Mouse (Mus musculus) forebrain, embryonic 16.5 days (tissue): Measurements from ENCODE around the gene Mtap. TPM values are rescaled to one million over a fixed set of nuclear protein-coding genes. Genes with fewer than 3 reads are reported as not detected.

Experiments
- ATAC-seq: fragments of 200-750 bp; cut with Nextera tagmentation; 2 replicates; pipeline ENCODE4 v1.8.0; 2017; ENCODE audit warnings: mild to moderate bottlenecking, moderate library complexity
- H3K27ac ChIP-seq: fragments of 300-500 bp; sonication (generic); 2 replicates; pipeline ENCODE4 v1.5.1; 2014; ENCODE audit warnings: low read length, control low read depth
- H3K27me3 ChIP-seq: fragments of 300-500 bp; sonication (generic); replicated peaks from 2 replicates; pipeline ENCODE4 v1.6.1; 2014; ENCODE audit warnings: low read length; ENCODE audit not compliant: control insufficient read depth, insufficient read depth
- H3K36me3 ChIP-seq: fragments of 300-500 bp; sonication (generic); 2 replicates; pipeline ENCODE4 v1.6.1; 2014; ENCODE audit not compliant: control insufficient read depth, insufficient read depth
- H3K4me1 ChIP-seq: fragments of 300-500 bp; sonication (generic); replicated peaks from 2 replicates; pipeline ENCODE4 v1.6.1; 2014; ENCODE audit warnings: low read length; ENCODE audit not compliant: control insufficient read depth, insufficient read depth
- H3K4me2 ChIP-seq: fragments of 300-500 bp; sonication (generic); 2 replicates; pipeline ENCODE4 v1.6.1; 2014; ENCODE audit warnings: mild to moderate bottlenecking, low read length, control low read depth
- H3K4me3 ChIP-seq: fragments of 300-500 bp; sonication (generic); replicated peaks from 2 replicates; pipeline ENCODE4 v1.5.1; 2014; ENCODE audit warnings: mild to moderate bottlenecking, low read length, control low read depth
- H3K9ac ChIP-seq: fragments of 300-500 bp; sonication (generic); replicated peaks from 2 replicates; pipeline ENCODE4 v1.6.1; 2014; ENCODE audit warnings: low read depth, low read length, control low read depth
- H3K9me3 ChIP-seq: fragments of 300-500 bp; sonication (generic); 2 replicates; pipeline ENCODE4 v1.6.1; 2016; ENCODE audit warnings: low read length; ENCODE audit not compliant: control insufficient read depth
- WGBS: fragments of 180-500 bp; shearing (Covaris S2); extraction: QIAGEN DNeasy Blood & Tissue Kit; methylation state at CpG from one replicate; pipeline ENCODE4 v1.1.7; 2014; 5-methylcytosine and 5-hydroxymethylcytosine counted together
- polyA plus RNA-seq: library from polyadenylated mRNA; unstranded; fragments of >200 nt; fragmentation: Nextera tagmentation; extraction: Ambion mirVana; gene quantifications from 2 replicates; pipeline ENCODE4 v1.2.1, GENCODE M21; 2015

Mtap gene
- 24.8 and 31.5 TPM in 2 replicates for polyA plus RNA-seq

DNA sequence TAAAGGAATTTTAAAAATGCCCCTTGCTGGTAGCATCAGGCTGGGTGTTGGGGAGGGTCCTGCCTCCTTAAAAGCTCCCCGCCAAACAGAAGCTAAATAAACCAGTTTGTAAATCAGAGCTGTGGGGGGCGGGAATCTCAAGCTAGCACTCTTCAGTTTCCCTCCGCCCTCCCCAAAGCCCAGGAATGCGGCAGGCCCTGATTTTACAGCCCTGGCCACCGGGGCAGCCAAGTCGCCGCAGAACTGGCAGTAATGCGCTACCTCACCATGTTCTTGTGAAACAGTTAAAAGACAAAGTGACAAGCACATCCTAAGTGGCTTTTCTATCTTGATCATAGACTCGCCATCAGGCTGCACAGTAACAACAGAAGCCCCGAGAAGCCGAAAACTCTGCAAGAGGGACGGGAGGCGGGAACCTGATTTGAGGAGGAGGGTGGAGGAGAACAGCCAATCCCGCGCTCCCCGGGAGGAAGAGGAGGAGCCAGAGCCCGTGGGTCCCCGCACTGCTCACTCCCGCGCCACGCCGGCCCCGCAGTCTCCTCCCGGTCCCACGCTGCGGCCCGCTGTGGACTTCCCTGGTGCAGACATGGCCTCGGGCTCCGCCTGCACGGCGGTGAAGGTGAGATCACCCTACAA is at the start of gene Mtap:
Mtap (plus strand) TSS at position 217 of the 636 bp plus-strand sequence.
- WGBS = under 1% methylated on average over 30 of the region's 31 CpGs
- peak within 1 kb of the TSS; percentile 97 for H3K4me3 ChIP-seq
- peak; percentile 98 for ATAC-seq
- H3K9ac ChIP-seq = peak within 1 kb of the TSS; percentile 86
- H3K27ac ChIP-seq = peak within 1 kb of the TSS; percentile 76
- no peaks in the 10 kb centered on the region for H3K27me3 ChIP-seq
- peaks cover 19% of the 10 kb centered on the region for H3K4me1 ChIP-seq
- no peaks in the 10 kb centered on the region for H3K36me3 ChIP-seq
- H3K9me3 ChIP-seq = no peaks in the 10 kb centered on the region
- H3K4me2 ChIP-seq = peak within 1 kb of the TSS; percentile 81

GRCm38 (mm10) chr4:89089110-89089509 is 47.8 kb upstream of the Mtap start:
- Histone ChIP-seq H3K9me3 (no peaks in the 10 kb centered on the region), H3K27ac (no peak overlapping the region), H3K4me2 (no peak overlapping the region), H3K4me3 (no peak overlapping the region), H3K27me3 (no peaks in the 10 kb centered on the region), H3K9ac (no peak overlapping the region), H3K36me3 (no peaks in the 10 kb centered on the region), H3K4me1 (no peaks in the 10 kb centered on the region)
- no peak for ATAC-seq
- 96% methylated on average over 7 of the region's 7 CpGs for WGBS

DNA sequence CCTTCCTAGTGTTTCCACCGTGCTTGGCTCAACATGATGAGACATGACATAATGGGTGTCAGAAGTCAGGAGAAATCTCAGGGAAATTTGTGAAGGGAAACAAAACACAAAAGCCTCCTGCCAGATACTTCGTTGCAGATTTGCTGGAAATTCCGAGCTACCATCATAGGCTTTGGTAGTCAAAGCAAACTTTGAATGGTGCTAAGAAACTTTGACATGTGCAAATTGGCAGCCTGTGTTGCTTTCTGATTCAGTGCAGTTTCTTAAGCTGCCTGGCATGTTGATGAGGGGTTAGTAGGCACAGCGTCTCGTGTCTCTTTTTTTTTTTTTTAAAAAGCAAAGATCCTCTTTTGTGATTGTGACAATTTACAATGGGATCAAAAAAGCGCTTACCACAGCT is 46.7 kb upstream of the Mtap start:
- Histone ChIP-seq H3K4me2 (no peak overlapping the region), H3K9me3 (no peaks in the 10 kb centered on the region), H3K36me3 (no peaks in the 10 kb centered on the region), H3K27me3 (no peaks in the 10 kb centered on the region), H3K27ac (no peak overlapping the region), H3K9ac (no peak overlapping the region), H3K4me1 (no peaks in the 10 kb centered on the region), H3K4me3 (no peak overlapping the region)
- WGBS = 30% methylated on average over 6 of the region's 6 CpGs
- no peak for ATAC-seq

- Histone ChIP-seq H3K4me1 (no peaks in the 10 kb centered on the region), H3K9me3 (no peaks in the 10 kb centered on the region), H3K4me2 (no peak overlapping the region), H3K9ac (no peak overlapping the region), H3K27me3 (no peaks in the 10 kb centered on the region), H3K27ac (no peak overlapping the region), H3K4me3 (no peak overlapping the region), H3K36me3 (no peaks in the 10 kb centered on the region)
- ATAC-seq = no peak
- WGBS = 82% methylated on average over 5 of the region's 5 CpGs
Measured at GRCm38 (mm10) chr4:89092153-89092552, 44.8 kb upstream of the Mtap start.

DNA sequence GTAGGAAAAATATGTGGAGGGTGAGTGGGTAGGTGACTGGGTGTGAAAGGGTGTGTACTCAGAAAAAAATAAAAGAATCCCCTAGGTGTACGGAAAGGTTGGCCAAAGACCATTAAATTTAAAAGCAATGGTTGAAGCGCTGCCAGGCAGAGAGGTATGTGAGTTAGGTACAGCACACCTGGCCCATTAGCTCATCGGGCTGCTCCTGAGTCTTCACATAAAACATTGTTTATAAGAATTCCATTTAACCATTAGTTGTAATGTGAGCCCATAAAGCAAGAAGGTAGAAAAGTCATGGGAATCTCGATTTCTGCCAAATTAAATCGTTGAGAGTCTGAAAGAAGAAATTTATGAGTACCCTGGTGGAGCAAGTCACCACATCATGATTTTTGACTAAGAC is 42.1 kb upstream of the Mtap start:
- no peak overlapping the region for H3K9ac ChIP-seq
- no peak for ATAC-seq
- H3K4me2 ChIP-seq = no peak overlapping the region
- no peak overlapping the region for H3K4me3 ChIP-seq
- no peaks in the 10 kb centered on the region for H3K36me3 ChIP-seq
- H3K27me3 ChIP-seq = no peaks in the 10 kb centered on the region
- H3K27ac ChIP-seq = no peak overlapping the region
- H3K4me1 ChIP-seq = no peaks in the 10 kb centered on the region
- H3K9me3 ChIP-seq = no peaks in the 10 kb centered on the region
- 95% methylated on average over 5 of the region's 5 CpGs for WGBS

DNA sequence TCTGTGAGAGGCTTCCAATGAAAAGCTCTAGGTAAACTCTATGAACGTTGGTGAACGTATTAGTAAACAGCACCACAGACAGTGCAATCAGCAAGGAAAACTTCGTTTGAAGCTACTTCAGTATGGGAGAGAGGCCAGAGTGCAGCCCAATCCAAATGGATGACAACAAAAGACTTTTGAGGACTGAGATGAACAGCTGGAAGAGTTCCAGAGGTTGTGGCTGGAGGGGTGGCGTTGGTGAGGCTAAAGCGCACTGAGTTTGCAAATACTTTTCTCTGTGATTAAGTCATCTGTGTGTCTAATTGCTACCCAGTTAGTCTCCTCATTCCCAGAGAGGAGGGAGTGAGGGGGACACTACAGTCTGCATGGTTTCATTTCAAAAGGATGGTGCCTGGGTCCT is 38.7 kb upstream of the Mtap start:
- WGBS = 27% methylated on average over 5 of the region's 5 CpGs
- H3K9ac ChIP-seq = no peak overlapping the region
- H3K9me3 ChIP-seq = no peaks in the 10 kb centered on the region
- H3K4me1 ChIP-seq = no peaks in the 10 kb centered on the region
- no peak overlapping the region for H3K4me2 ChIP-seq
- no peak overlapping the region for H3K27ac ChIP-seq
- H3K36me3 ChIP-seq = no peaks in the 10 kb centered on the region
- H3K4me3 ChIP-seq = no peak overlapping the region
- no peak for ATAC-seq
- H3K27me3 ChIP-seq = no peaks in the 10 kb centered on the region

- WGBS = 8% methylated on average over 3 of the region's 3 CpGs
- H3K36me3 ChIP-seq = no peaks in the 10 kb centered on the region
- no peaks in the 10 kb centered on the region for H3K27me3 ChIP-seq
- no peak for ATAC-seq
- H3K9me3 ChIP-seq = no peaks in the 10 kb centered on the region
- H3K4me3 ChIP-seq = no peak overlapping the region
- H3K4me2 ChIP-seq = no peak overlapping the region
- H3K27ac ChIP-seq = no peak overlapping the region
- H3K9ac ChIP-seq = no peak overlapping the region
- H3K4me1 ChIP-seq = no peaks in the 10 kb centered on the region
Measured at GRCm38 (mm10) chr4:89101276-89101675, 35.6 kb upstream of the Mtap start.

DNA sequence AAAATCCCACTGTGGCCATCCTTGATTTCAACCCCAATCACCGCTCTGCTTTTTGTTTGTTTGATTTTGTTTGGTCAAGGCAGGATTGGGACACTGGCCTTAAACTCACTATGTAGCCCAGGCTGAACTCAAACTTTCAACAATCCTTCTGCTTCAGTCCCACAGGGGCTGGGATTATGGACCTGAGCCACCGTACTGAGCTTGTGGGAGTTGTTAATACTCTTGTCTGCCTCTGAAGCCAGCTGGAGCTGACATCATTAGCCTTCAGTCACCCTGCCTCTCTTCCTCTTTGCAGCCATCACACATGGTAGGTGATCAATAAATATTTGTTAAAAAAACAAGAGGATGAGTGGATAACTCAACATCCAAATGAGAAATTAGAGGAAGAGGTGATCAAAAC is 34.6 kb upstream of the Mtap start:
- H3K9ac ChIP-seq = no peak overlapping the region
- no peaks in the 10 kb centered on the region for H3K27me3 ChIP-seq
- no peak for ATAC-seq
- H3K9me3 ChIP-seq = no peaks in the 10 kb centered on the region
- no peaks in the 10 kb centered on the region for H3K36me3 ChIP-seq
- H3K4me1 ChIP-seq = no peaks in the 10 kb centered on the region
- H3K4me2 ChIP-seq = no peak overlapping the region
- 58% methylated on average over 2 of the region's 2 CpGs for WGBS
- H3K4me3 ChIP-seq = no peak overlapping the region
- H3K27ac ChIP-seq = no peak overlapping the region

GRCm38 (mm10) chr4:89105486-89105885 is 31.4 kb upstream of the Mtap start:
- H3K4me1 ChIP-seq = no peaks in the 10 kb centered on the region
- ATAC-seq = no peak
- WGBS = 17% methylated on average over 2 of the region's 2 CpGs
- H3K4me2 ChIP-seq = no peak overlapping the region
- no peak overlapping the region for H3K9ac ChIP-seq
- no peaks in the 10 kb centered on the region for H3K9me3 ChIP-seq
- H3K4me3 ChIP-seq = no peak overlapping the region
- H3K36me3 ChIP-seq = no peaks in the 10 kb centered on the region
- no peak overlapping the region for H3K27ac ChIP-seq
- no peaks in the 10 kb centered on the region for H3K27me3 ChIP-seq

DNA sequence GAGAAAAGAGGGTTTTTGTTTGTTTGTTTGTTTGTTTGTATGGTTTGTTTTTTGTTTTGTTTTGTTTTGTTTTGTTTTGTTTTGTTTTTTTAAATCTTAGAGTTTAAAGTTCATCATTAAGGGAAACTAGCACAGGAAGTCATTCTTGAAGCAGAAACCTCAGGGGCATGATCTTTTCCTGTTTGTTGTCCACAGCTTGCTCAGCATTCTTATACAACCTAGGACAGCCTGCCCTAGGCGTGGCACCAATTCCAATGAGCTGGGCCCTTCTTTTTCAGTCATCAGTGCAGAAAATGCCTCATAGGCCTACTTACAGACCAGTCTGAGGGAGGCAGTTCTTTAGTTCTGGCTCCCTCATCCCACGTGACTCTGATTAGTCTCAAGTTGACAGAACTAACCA is 30.4 kb upstream of the Mtap start:
- H3K9me3 ChIP-seq = no peaks in the 10 kb centered on the region
- no peak overlapping the region for H3K27ac ChIP-seq
- ATAC-seq = no peak
- H3K4me3 ChIP-seq = no peak overlapping the region
- WGBS = 69% methylated on average over 2 of the region's 2 CpGs
- H3K4me1 ChIP-seq = no peaks in the 10 kb centered on the region
- no peaks in the 10 kb centered on the region for H3K36me3 ChIP-seq
- no peak overlapping the region for H3K9ac ChIP-seq
- H3K27me3 ChIP-seq = no peaks in the 10 kb centered on the region
- no peak overlapping the region for H3K4me2 ChIP-seq
